Mouse (Mus musculus) ES-Bruce4 (cell line): ENCODE results near the gene Tbx5.

Source experiments
- CTCF ChIP-seq: IDR thresholded peaks from one replicate; pipeline ENCODE4 v1.8.1; 2011; ENCODE audit warnings: low read depth, low read length
- EP300 ChIP-seq: IDR thresholded peaks from 2 replicates; pipeline ENCODE4 v1.6.1; 2011; ENCODE audit warnings: low read depth, low read length; ENCODE audit not compliant: insufficient read depth
- POLR2A ChIP-seq: IDR thresholded peaks from one replicate; pipeline ENCODE4 v1.8.1; 2011; ENCODE audit warnings: low read length; ENCODE audit not compliant: insufficient read depth

DNA sequence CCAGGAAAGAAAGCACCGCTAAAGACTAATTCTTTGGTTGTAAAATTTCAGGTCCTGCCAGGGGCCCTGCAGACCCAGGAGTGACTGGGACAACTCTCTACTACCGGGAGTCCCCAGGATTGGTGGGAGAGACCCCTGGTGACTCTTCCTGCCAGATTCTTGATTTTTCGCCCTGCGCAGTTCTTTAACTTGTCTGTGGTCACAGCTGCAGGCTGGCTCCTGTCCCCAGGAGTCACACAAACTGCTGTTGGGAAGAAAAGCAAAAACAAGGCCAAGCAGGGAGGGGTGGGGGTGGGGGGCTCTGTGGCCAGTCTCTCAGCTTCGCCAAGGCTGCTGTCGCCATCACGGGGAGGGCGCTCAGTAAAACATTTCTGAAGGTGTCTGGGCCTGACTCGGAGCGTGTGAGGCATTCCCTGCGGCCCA, 32.2 kb upstream of the Tbx5 start:
- TF ChIP-seq POLR2A (no peak), CTCF (no peak), EP300 (no peak)
